Mouse (Mus musculus) embryo, embryonic 9.5 days (tissue): ENCODE results near the gene Ddah2.

Source experiments
- DNase-seq: peaks from one replicate; pipeline ENCODE4 v3.0.0-alpha.2; 2017; ENCODE audit errors: extremely low spot score

Ddah2 gene

DNA sequence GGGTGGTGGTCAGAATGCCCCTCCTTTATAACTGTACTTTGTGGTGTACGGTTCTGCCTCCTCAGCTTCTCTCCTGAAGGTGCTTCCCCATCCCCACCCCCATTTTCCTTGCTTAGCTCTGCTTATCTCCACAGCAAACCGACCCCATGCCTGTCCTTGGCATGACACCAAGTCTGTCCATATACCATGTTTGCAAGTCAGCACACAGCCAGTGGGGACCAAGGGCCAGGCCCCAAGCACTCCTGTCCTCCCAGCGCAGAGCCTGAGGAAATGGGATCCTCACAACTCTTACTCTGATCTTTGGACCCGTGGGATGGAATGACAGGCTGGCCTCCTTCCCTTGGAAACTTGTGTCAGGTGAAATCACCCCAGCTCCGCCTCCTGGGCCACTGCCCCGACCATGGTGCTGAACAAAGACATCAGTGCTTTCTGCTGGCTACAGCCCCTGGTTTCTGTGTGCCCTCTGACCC is 44.4 kb downstream of the Ddah2 start:
- no peak for DNase-seq

DNA sequence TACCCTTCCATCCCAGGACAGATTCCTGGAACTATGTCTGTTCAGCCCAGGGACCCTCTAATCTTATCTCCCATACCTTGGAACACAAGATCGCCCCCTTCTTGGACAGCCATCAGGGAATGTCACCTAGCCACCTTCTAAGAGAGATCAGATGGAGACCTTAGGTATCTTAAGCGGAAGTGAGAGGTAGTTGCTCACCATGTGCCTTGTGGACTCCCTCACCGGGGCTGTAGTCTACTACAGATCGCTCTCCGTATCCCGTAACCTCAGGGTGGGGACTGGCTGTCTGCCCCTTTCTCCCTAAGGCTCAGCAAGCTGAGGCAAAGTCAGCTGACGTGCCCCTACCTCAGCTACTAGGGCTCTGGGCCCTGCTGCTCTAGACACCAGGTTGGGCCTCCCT is 45.2 kb downstream of the Ddah2 start:
- DNase-seq = no peak

DNA sequence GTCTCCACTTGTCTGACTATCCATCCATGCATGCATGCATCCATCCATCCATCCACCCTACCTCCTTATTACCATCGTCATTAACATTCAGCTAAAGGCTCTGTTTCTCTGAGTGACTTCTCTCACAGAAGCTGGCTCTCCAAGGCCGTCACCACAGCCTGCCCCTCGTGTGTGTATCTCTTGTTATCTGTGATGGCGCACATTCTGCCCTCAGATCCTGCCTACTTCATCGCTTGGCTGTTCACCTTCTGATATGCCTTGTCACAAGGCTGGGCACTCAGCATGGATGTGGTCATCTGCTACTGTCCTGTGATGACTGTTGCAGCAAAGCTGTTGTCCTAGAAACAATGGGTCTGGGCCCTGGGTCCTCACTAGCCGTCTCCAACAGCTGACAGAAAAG is 45.9 kb downstream of the Ddah2 start:
- DNase-seq = no peak

DNA sequence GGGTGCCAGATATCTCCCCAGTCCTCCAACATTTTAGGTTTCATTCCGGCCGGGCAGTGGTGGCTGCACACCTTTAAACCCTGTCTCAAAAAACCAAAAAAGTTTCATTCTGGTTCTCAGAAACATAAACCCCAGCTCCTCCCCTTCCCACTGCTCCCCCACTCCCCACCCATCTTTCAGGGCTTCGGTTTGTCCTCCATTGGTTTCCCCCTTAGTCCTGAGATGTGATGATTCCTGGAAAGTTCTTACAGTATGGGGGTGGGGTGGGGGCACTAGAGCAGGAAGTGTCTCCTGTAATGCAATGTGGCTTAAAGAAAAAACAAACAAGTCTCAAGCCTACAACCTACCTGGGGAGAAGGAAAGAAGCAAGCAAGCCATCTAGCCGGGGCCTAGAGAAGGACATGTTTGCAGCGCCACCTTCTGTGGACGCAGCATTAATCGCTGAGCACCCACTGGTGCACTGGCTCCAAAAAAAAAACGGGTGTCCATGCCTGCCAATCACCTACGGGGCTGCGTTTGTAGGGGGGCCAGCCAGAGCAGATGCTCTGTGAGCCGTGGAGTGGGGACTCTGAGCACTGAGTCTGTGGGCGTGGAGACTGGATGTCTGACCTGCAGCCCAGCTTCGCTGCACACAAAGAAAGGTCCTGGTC is 47.0 kb downstream of the Ddah2 start:
- DNase-seq = peak; percentile 23

DNA sequence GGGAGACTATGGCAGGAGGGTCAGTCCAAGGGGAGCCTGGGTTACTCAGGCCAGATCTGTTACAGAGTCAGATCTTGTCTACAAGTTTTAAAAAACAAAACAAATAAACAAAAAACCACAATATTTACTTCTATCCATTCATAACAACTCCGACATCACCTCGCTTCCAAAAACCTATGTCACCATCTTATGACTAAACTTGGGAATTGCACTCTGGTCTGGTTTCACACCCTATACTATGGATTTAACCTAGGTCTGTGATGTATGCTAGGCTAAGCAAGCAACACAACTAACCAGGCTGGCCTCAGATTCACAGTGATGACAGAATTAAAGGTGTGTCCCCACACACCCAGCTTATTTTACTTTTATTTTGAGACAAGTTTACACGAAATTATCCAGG is 47.7 kb downstream of the Ddah2 start:
- no peak for DNase-seq

DNA sequence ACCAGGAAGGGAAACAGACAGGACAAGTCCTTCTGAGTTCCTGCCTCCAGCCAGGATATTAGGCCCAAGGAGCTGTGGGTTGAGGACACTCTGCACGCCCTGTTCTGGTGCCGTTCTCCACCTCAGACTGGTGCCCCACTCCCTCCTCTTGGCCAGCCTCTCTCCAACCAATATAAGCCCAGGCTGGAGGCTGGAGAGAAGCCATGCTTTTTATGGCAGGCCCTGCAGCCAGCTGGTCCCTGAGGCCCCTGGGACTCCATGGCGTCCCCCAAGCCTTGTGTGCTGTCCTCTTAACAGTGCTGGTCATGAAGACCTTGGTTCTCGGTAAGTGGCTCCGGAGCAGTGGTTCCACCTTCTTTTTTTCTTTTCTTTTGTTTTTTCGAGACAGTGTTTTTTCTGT is 49.3 kb downstream of the Ddah2 start, which contains the start of gene Ly6g5c:
TSS of gene Ly6g5c (plus strand) at position 183 of the 400 bp plus-strand sequence.
- DNase-seq = no peak
